8 mouse cellular contexts compared by ENCODE assay signal in the genomic region with DNA sequence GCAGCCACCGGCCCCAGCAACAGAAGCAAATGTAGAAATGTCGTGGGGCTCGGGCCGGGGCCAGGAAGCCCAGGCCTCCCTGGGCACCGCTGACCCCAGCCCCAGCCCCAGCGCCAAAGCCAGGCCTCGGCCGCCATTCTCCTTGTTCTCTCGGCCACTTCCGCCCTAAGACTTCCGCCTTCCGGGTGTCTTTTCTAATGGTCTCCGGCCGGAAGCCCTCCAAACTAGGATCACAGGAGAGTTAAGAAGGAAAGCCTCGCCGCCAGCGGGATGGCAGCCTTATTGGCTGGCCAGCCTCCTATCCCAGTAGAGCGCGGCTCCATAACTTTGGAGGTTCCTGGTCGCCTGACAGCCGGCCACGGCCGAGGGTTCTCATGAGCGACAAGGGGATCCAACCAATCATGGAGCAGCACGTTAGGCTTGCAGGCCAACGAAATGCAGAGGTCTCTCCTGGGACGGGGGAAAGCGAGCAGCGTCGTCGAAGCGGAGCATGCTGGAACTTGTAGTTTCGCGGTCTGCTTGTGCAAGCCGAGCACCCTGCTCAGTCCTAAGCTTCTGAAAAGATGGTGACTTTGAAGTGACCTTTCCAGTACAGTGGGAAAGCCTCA. TPM values are rescaled to one million over a fixed set of nuclear protein-coding genes. Genes with fewer than 3 reads are reported as not detected.
A peak's percentile ranks its signal among the peaks of the same experiment; 100 is the strongest.
DNase-seq lines count a peak whose midpoint lies in the region; ATAC-seq lines count a peak whose summit lies in the region.

A gene (minus strand): TSS at position 331 of the 608 bp plus-strand sequence.

- peak within 1 kb of the TSS; percentile 97 for H3K4me3 ChIP-seq in hindbrain, embryonic 12.5 days

- H3K4me1 ChIP-seq in hindbrain, embryonic 12.5 days, result peaks cover 19% of the 10 kb centered on the region

- H3K4me2 ChIP-seq in hindbrain, embryonic 12.5 days (replicated peaks), result peak within 1 kb of the TSS; percentile 91

- ATAC-seq in hindbrain, embryonic 12.5 days (ENCODE audit: low FRiP score), result peak; percentile 99

- 0 out of 2 replicates have a peak, but pooled peaks cover 5% of the 10 kb centered on the region for H3K27me3 ChIP-seq in hindbrain, embryonic 12.5 days

- 0% methylated on average over 35 of the region's 35 CpGs for WGBS in hindbrain, embryonic 12.5 days

- H3K9ac ChIP-seq in hindbrain, embryonic 12.5 days, result peak within 1 kb of the TSS; percentile 92

- H3K9me3 ChIP-seq in hindbrain, embryonic 12.5 days (replicated peaks), result no peaks in the 10 kb centered on the region

- H3K36me3 ChIP-seq in hindbrain, embryonic 12.5 days, result peaks cover 20% of the 10 kb centered on the region

- DNase-seq in NIH3T3 (ENCODE audit: low read depth), result peak; percentile 97
- peak; percentile 96 to 98 for DNase-seq in cerebellum, postnatal 10 days
- peak; percentile 97 to 98 for DNase-seq in frontal cortex, postnatal 10 days (ENCODE audit: low spot score in 2 of 2)
- DNase-seq in layer of hippocampus, postnatal 14 days (ENCODE audit: low spot score in 2 of 2), result peak; percentile 97 to 99
- DNase-seq in lung, postnatal 14 days, result peak; percentile 93
- DNase-seq in retina, adult 2 months (ENCODE audit: low read depth, low spot score), result peak; percentile 94
- DNase-seq in thymus, postnatal 36 days, result peak; percentile 89 to 92

- peak within 1 kb of the TSS; percentile 93 for H3K27ac ChIP-seq in hindbrain, embryonic 12.5 days

RNA-seq across cellular contexts. Expression of the gene that starts here (rescaled TPM):
- 88.1 and 92.8 TPM in 2 replicates for polyA plus RNA-seq in hindbrain, embryonic 12.5 days (2016; fragmentation: Nextera tagmentation; extraction: Ambion mirVana)
- 10 to 100 TPM; 52.4 to 53.9 TPM for total RNA-seq in layer of hippocampus, postnatal 14 days (2021)

Comparison
In these comparisons a context has a peak if more than half of its experiments do, and no peak if none do; other contexts are left out.
1. Peak in every context shown above with its lines: DNase-seq, ATAC-seq, H3K4me3 ChIP-seq and H3K27ac ChIP-seq.